Mouse (Mus musculus) spleen, embryonic (tissue): ENCODE data around the gene 2010111I01Rik.
"Not testable (repeated sequence)": the region's sequence is repeated elsewhere in the genome, so short reads cannot be mapped to it uniquely, and the experiment has no call there.

Experiments
- CTCF ChIA-PET: fragments of 350-600 bp; sonication (Branson Sonifier 250); formaldehyde crosslinking; loops from one replicate; lab custom pipeline; 2022; lab: Charles Lee

Gene 2010111I01Rik

GRCm38 (mm10) chr13:63331379-63331778, 366.7 kb downstream of the 2010111I01Rik start:
- CTCF ChIA-PET = interaction anchor here (1.7 kb wide), 1 partner anchor 412 kb away, joined by 7 read pairs; no protein-coding TSS in a partner anchor

- CTCF ChIA-PET = interaction anchor here (0.5 to 1.7 kb wide), 4 partner anchors 98 to 413 kb away, joined by 3 to 7 read pairs (median 4); no protein-coding TSS in a partner anchor
Measured at GRCm38 (mm10) chr13:63332576-63333300, 368.0 kb downstream of the 2010111I01Rik start.

GRCm38 (mm10) chr13:63335421-63336134, 370.9 kb downstream of the 2010111I01Rik start:
- CTCF ChIA-PET = interaction anchor here (0.6 to 1.5 kb wide), 2 partner anchors 290 to 409 kb away, joined by 4 to 8 read pairs; no protein-coding TSS in a partner anchor

DNA sequence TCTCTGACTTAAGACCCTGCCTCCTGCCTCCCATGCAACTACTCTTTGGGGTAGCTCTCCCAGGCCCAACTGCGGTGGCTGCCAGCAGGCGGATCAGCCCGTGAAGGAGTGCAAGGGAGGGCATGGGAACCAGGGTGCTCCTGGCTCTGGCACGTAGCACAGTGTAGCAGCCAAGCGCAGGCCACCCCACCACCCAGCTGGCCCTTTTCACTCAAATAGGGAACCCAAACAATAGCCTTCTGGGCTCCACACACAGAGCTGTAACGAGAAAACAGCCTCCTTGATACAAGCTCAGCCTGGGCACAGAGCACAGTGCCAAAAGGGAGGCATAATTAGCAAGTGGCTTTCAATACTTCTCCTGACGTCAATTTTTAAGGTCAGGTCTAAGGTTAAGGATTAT, 371.6 kb downstream of the 2010111I01Rik start:
- CTCF ChIA-PET = interaction anchor here (1.5 kb wide), 1 partner anchor 290 kb away, joined by 8 read pairs; no protein-coding TSS in a partner anchor

DNA sequence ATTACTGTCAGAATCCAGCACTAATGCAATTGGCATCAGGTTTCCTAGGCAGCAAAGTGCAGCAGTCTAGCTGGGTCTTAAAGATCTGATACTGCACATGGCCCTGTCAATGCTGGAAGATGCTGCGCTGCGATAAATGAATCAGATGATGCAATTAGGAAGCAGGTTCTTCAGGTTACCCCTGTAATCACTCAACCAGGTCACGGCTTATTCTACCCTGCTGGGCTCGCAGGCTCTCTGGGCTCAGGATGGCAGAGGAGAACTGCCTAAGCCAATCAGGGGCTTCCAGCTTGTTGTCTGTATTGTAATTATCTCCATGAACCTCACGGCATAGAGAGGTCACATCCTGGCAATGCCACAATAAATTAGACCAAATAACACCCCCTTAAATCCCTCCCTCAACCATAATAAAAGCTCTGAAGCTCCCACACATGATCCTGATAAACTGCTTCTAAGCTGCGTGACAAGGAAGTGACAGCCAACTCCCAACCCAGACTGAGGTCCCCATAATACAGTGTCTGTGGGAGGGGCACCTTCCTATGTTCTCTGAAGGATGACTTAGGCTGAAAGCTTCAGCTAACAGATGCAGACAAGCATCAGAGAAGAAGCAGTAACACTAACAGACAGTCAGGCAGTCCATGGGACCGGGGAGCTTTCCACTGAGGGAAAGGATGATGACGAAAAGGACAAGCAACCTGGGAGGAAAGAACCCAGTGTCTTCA, 372.7 kb downstream of the 2010111I01Rik start:
- CTCF ChIA-PET = no interaction called here

DNA sequence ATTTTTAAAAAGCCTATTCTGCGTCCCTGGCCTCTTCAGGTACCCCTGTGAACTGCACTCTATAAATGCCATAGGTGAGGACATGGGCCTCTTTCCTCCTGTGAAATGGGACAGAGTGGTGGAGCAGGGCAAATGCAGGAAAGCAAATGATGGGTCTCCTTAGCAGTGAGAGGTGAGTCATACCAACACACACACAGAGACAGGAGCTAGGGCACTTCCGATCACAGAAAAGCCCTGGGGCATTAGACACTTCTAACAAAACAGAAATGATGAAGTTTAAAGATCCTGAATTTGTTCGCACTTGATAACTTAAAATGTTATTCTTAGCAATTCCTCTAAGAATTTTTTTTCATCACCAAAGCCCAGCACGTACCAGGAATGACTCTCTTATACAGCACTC, 375.3 kb downstream of the 2010111I01Rik start:
- CTCF ChIA-PET = no interaction called here

DNA sequence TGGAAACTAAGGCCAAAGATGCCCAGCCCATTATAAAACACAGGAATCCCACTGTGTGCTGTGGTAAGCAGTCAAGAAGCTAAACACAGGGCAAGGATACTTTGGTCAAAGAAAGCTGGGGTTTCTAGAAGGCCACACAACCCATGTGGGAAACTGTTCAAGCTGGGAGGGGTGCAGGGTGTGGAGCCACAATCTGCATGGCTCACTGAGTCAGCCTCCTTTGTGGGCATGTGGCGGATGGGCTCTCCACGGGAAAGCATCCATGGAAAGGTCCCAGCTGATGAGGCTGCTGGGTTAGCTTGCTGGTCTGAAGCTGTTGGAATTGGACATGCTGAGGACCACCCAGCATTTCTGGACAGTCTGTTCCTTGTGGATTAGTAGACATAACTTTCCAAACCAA, 378.1 kb downstream of the 2010111I01Rik start:
- CTCF ChIA-PET = interaction anchor here (0.7 kb wide), 1 partner anchor 15 kb away, joined by 3 read pairs; no protein-coding TSS in a partner anchor

DNA sequence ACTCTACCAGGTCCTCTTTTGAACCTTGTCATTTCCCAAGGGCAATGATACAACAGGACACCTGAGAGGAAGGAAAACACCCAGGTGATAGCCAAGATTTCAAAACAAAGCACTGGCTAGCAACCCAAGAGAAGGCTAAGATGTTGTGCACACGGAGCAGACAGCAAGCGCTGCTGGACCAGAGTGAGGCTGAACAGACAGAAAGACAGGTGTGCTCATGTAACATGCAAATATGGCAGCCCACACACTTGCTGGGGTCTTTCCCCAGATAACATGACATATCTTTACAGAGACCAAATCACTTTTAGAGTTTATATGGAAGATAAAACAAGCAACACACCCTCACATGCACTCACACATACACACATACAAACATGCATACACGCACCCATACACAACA, 379.8 kb downstream of the 2010111I01Rik start:
- CTCF ChIA-PET = no interaction called here

DNA sequence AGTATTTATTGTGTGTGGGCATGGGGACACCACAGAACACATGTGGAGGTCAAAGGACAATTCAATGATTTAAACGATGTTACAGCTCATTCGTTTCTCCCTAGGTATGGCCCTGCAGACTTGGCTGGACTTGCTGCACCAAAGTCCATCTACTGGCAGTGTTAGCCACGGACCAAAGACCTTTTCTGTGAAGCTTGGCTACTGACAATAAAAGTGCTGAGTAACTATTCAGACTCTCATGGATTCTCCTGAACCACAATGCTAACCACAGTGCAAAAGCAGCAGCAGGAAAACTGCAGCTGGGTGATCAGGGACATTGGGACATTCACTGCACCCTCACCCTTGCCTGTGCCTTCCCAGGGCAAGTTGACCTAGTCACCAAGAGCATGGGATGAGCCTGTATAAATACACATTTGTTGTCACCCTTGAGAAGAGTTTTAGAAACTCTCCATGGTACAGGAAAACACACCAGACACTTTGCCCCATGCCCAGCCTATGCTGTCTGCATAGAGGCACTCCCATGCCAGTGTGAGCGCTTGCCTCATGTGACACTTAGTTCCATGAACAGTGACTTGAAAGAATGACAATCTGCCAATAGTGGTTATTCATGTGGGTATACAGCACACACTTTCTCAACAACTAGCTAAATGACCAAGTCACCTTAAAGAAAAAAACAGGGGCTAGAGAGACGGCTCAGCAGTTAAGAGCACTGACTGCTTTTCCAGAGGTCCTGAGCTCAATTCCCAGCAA, 381.0 kb downstream of the 2010111I01Rik start:
- CTCF ChIA-PET = no interaction called here

DNA sequence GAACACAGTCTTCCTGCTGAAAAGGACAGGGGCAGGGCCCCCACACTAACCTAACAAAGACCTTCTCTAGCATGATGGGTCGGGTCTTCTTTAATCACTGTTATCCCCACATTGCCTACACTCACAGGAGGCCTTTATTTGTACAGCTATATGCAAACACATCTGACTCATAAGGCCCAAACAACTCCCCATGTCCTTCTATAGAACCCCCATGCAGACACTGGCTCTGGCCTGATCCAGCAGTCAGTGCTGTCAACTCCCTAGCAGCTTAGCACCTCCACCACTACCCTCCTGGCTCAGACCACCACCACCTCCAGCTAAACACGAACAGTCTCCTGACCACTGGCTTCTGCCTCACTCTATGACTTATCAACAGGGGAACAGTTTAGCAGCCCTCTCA, 382.9 kb downstream of the 2010111I01Rik start:
- CTCF ChIA-PET = no interaction called here

DNA sequence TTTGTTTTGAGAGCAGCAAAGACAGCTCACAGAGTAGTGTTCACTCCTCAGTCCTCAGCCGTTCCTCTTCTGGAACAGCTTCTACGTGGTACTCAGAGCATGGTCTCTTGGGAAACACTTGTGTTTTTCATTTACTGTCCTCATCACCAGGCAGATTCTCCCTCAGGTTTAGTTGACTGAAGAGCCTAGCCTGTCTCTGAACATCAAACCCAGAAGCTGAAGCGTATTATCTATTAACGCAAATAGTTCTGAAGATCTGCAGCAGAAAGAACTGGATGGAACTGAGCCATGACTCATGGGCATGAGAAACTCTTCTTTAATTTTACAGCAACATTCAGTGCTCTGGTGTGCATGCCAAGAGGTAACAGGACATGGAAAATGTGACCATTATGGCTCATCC, 385.4 kb downstream of the 2010111I01Rik start:
- CTCF ChIA-PET = no interaction called here

DNA sequence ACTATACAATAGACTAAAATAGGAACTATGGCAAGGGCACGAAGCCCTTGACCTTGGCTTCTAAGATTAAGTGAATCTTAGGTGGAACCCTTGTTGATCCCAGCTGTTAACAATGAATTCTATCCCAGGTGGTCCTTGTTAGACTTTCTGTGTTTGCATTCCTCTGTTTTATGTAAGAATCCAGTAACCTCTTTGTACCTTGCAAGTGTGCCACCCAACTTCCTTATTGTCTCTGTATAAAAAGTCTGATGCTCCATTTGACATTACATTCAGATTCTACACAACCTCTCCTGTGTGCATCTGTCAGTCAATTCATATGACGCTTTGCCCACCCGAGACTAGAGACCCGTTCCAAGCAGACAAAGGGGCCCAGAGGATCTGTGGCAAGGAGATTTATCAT, 388.6 kb downstream of the 2010111I01Rik start:
- CTCF ChIA-PET = not testable (repeated sequence)

DNA sequence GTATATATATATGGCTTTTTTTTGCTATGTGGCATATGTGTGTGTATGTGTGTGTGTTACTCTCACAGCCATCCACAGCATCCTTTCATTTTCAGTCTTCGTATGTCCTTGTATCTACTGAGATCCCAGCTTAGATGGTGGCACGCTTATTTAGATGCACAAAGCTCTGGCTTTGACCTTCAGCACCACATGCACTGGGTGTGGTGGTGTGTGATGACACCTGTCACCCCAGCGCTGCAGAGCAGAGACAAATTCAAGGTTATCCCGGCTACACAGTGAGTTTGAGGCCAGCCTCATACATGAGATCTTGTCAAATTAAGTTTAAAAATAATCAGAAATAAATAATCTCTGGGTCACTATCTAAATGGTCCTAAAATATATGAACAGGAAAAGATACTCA, 391.4 kb downstream of the 2010111I01Rik start:
- CTCF ChIA-PET = interaction anchor here (0.6 kb wide), 1 partner anchor 60 kb away, joined by 4 read pairs; no protein-coding TSS in a partner anchor

GRCm38 (mm10) chr13:63356558-63356957, 391.9 kb downstream of the 2010111I01Rik start:
- CTCF ChIA-PET = interaction anchor here (0.6 to 0.7 kb wide), 2 partner anchors 59 to 655 kb away, joined by 3 to 4 read pairs; no protein-coding TSS in a partner anchor

DNA sequence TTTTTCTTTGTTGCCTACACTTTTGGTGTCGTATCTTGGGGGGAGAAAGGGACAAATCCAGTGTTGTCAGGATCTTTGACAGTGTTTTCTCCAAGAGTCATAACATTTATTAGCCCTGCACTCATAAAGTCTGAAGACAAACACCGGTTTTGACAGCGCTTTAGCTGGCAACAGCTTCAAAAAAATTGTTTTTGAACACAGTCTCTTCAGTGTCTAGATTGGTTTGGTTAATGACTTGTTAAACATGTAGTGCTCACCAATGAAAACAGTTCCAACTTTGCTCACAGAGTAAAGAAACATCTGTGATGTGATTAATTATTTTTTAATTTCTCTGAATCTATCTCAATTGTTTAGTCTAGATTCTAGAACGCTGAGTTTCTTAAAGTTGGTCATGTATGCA, 394.7 kb downstream of the 2010111I01Rik start:
- CTCF ChIA-PET = no interaction called here

DNA sequence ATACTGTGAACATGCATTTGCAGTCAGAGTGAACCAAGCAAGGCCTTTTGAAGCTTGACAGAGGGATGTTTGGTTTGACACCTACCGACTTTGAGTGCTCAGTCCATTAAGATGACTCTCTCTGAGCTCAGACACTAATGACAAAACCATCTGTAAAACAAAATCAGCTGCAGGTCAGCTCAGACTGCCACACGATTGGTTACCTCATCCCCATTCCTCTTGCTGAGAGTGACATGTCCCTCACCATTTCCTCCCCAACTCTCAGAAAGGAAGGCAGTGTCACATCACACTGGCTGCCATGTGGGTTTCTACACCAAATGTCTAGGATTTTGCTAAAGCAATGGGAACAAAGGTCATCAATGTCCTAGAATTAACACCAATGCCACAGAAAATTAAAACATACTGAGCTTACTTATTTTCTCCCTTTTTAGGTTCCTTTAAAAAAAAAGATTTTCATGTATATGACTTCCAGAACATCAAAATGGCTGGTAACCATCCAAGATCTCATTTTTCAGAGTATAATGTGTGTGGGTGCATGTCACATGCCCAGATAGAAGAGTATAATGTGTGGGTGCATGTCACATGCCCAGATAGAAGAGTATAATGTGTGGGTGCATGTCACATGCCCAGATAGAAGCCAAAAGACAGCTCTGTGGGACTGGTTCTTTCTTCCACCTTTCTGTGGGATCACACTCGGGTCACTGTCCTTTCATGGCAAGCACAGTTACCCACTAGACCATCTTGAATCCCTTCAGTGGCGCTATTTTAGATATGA, 395.6 kb downstream of the 2010111I01Rik start:
- CTCF ChIA-PET = no interaction called here

GRCm38 (mm10) chr13:63361755-63362154, 397.1 kb downstream of the 2010111I01Rik start:
- CTCF ChIA-PET = interaction anchor here (0.6 kb wide), 1 partner anchor 615 kb away, joined by 3 read pairs; no protein-coding TSS in a partner anchor

GRCm38 (mm10) chr13:63373460-63374166, 408.9 kb downstream of the 2010111I01Rik start:
- CTCF ChIA-PET = no interaction called here
